Mouse (Mus musculus): ENCODE results near the gene Ttc30b.

GRCm38 (mm10) chr2:75915040-75915439, 23.3 kb downstream of the Ttc30b start:
- TF ChIP-seq TCF3 (IDR thresholded peaks at IDR 0.05; ENCODE audit: insufficient read length, low read depth): no peak
- no peak for TF ChIP-seq POLR2A (IDR thresholded peaks at IDR 0.05; ENCODE audit: insufficient read length, low read depth)

All from myocyte (in vitro differentiated cells).